Mouse (Mus musculus) ES-Bruce4 (cell line): ENCODE measurements around the gene Serinc3.

Experiments used
- CTCF ChIP-seq: IDR thresholded peaks from one replicate; pipeline ENCODE4 v1.8.1; 2011; ENCODE audit warnings: low read depth, low read length
- POLR2A ChIP-seq: IDR thresholded peaks from one replicate; pipeline ENCODE4 v1.8.1; 2011; ENCODE audit warnings: low read length; ENCODE audit not compliant: insufficient read depth

GRCm38 (mm10) chr2:163608008-163608407 lies 36.9 kb downstream of the Serinc3 start:
- TF ChIP-seq CTCF (no peak), POLR2A (no peak)
